Mouse (Mus musculus) thymus, postnatal 14 days (tissue): Measurements from ENCODE around the gene Ndn.
A peak's percentile ranks its signal among the peaks of the same experiment; 100 is the strongest.

Experiments used
- DNase-seq: peaks from one replicate; pipeline ENCODE4 v3.0.0; 2021

The Ndn gene

GRCm38 (mm10) chr7:62346269-62346668, at the start of gene Ndn:
TSS of gene Ndn (plus strand) at chr7:62346569.
- no peak for DNase-seq

- no peak for DNase-seq
These were observed 43.9 kb upstream of the Ndn start for GRCm38 (mm10) chr7:62302451-62302850.

GRCm38 (mm10) chr7:62306896-62307614, 39.3 kb upstream of the Ndn start:
- no peak for DNase-seq

GRCm38 (mm10) chr7:62316793-62317192, 29.6 kb upstream of the Ndn start:
- DNase-seq: no peak

- DNase-seq: no peak
These were observed 958 bp upstream of the Ndn start for GRCm38 (mm10) chr7:62345411-62345810.

- DNase-seq: peak; percentile 2
These were observed 1.9 kb downstream of the Ndn start for GRCm38 (mm10) chr7:62348106-62348803.

GRCm38 (mm10) chr7:62348804-62349190, 2.4 kb downstream of the Ndn start:
- DNase-seq: no peak

GRCm38 (mm10) chr7:62351266-62351665, 4.9 kb downstream of the Ndn start:
- no peak for DNase-seq

GRCm38 (mm10) chr7:62365039-62365636, 18.8 kb downstream of the Ndn start:
- no peak for DNase-seq

GRCm38 (mm10) chr7:62366730-62367129, 20.4 kb downstream of the Ndn start:
- no peak for DNase-seq

- DNase-seq: no peak
These were observed 29.3 kb downstream of the Ndn start for GRCm38 (mm10) chr7:62375658-62376057.

GRCm38 (mm10) chr7:62376510-62377304, 30.3 kb downstream of the Ndn start, which contains the start of gene Magel2:
TSS of gene Magel2 (plus strand) at chr7:62377010.
- DNase-seq: no peak

GRCm38 (mm10) chr7:62377313-62377712, 30.9 kb downstream of the Ndn start:
- no peak for DNase-seq

GRCm38 (mm10) chr7:62378529-62378928, 32.2 kb downstream of the Ndn start:
- DNase-seq: no peak

- no peak for DNase-seq
These were observed 36.0 kb downstream of the Ndn start for GRCm38 (mm10) chr7:62382391-62382790.

GRCm38 (mm10) chr7:62388291-62388690, 41.9 kb downstream of the Ndn start:
- DNase-seq: no peak

- DNase-seq: no peak
These were observed 45.8 kb downstream of the Ndn start for GRCm38 (mm10) chr7:62392202-62392601.
